Mouse (Mus musculus) c-Kit-positive CD71-negative TER-119-negative erythroid progenitor cells, embryonic 14.5 days (primary cell): Measurements from ENCODE around the gene Hnmt.
"Not testable (repeated sequence)": the region's sequence is repeated elsewhere in the genome, so short reads cannot be mapped to it uniquely, and the experiment has no call there.

Experiments
- DNase-seq: peaks from one replicate; pipeline ENCODE4 v3.0.0-alpha.2; 2013; ENCODE audit warnings: low read depth

Hnmt gene

DNA sequence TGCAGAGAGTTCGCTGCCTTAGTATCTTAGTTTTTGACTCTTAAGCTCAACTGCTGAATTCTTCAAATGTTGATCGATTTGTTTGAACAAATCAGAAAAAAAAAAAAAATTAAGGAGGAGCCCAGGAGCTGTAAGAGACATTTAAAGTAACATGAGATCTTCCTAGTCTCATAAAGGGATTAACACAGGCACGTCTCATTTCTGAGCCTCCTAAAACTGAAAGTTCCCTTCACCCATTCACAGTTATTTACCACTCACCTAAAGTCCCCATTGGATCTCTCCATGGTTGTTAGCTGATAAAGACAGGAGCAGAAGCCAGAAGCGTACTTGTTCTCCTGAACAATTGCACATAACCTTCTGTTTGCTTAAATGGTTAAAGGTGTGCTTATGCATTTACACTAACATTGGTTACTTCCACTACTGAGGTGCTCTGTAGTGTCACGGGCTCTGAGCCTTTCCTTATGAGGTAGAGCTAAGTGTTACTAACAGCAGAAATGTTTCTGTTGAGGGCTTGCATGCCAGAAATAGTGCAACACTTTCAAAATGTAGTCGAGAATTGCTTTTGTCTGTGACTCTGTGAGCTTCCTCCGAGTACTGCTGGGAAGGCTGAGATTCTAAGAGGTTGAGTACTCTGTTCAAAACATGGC is at the start of gene Hnmt:
Hnmt (minus strand) TSS at position 51 of the 647 bp plus-strand sequence.
- no peak for DNase-seq

DNA sequence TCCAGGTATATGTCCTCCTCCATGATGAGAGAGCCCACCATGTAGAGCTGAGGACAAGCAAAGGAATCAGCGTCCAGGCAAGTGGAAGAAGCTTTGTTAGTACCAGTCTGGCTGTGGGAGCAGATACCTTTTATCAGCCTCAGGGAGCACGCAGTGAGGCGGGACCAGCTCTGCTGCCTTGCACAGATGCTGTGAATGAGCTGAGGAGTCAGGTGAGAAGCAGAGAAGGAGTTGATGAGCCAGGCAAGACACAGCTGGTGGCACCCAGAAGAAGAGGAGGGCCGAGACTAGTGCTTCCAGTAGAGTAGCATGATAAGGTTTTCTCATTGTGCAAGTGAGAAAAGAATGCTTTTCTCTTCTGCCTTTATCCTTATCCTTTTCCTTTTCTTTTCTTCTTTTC is 47.3 kb upstream of the Hnmt start, which contains the start of gene Tbpl2:
Tbpl2 (minus strand) TSS at position 101 of the 400 bp plus-strand sequence.
- no peak for DNase-seq

DNA sequence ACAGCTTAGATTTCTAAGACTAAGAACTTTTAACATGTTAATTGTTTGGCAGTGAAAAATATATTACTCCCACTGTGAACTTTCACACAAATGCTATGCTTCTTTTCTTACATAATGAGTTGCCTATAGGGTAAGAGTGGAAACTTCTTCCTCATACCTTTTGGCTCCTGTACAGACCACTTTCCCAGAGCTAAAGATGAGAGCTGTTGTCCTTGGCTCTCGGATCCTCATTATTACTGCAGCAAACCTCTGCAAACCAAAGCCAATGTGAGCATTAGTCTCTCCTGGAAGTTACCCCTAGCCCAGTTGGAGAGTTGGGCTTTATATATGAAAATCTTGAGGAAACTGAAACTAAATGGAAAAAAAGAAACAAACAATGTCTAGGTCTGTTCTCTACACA is 41.7 kb upstream of the Hnmt start:
- no peak for DNase-seq

DNA sequence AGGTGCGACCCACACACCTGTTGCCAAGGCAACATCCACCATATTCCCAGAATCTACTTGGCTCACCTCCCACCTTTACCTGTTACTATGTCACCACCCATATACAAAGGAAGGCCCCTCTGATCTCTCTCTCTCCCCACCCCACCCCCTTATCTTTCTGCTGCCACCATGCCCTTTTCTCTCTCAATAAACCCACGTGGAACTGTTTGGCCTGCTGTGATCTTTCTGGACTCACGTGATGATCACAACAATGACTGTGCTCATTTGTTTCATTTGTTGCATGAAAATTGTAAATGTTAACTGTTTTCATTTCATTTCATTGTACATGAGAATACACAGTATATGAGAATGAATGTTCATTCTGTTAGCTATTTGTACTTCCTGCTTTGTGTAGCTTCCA is 1.3 kb upstream of the Hnmt start:
- DNase-seq, result no peak

DNA sequence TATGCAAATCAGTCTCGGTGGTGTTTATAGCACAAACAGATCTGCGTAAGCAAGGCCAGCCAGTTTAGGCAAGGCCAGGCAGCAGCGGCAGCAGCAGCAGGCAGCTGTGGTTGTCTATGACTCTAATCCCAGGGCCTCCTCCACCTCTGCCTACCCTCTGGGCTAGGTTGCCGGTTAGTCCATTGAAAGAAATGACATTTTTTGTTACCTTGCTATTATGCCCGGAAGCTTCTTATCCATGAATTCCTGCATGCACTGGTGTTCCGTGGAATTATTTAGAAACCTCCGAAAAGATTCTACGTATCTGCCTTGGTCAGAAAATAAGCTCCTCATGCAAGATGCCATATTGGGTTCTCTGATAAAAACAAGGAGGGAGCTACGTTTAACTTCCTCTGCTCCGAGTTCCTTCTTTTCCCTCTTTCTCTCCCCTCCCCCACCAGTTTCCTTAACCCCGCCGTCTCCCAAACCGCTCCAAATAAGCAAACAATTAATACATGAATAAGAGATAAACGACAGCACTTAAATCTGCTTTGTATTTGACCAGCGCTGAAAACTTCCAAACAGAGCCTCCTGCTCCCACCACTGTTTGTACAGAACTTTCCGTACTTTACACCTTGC is 605 bp downstream of the Hnmt start:
- no peak for DNase-seq

DNA sequence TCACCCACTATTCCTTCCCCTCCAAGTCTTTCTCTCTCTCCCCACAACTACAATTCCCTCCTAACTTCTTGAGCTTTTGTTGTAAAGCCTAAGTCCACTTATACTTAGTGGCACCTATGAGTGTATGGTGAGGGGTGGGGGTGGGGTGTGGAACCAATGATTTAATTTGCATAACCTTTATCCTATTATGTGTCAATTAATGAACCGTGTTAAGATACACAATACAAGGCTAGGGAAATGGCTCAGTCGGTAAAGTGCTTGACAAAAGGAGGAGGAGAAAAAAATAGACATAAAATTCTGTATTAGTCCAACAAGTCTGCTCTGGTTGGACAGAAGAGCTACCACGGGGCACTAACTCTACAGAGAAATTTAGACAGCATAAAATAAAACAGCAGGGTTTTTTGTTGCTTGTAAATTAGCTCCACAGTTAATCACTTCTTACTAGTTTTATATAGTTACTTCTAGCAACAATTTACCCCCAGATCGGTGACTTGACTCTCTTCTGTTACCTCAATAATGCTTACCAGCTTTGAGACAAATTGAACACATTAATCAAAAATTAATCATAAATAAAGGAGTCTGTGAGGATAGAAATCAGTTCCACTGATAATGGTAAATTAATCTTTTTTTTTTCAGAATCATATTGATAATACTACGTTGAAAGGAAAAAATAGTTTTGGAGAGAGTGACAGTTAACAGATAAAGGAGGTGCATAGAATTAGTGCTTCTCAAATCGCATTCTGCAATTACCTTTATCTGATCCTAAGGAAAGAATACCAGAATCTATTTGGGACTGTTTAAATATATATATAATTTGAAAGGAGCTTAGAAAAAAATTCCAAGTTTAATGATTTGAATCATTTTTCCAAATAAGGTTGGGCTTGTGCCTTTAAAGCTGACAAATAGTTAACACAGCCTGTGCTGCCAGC is 1.4 kb downstream of the Hnmt start:
- no peak for DNase-seq

DNA sequence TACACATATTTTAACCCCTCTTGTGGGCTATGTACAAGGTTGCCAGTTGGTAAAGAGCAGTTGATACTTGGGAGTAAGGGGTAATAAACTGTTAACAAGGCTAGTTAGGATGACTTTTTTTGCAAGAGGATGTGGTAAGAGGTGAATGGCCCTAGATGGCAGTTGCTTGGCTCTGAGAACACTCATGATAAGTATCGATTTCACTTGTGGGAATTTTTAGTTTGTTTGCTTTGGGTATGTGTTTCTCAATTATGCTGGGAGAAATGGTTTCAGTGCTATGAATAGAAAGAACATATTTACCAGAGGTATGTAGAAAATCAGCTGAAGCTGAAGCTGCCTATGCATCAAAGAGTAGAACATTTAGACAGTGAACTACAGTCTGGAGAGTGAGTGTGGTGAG is 6.3 kb downstream of the Hnmt start:
- DNase-seq, result no peak

DNA sequence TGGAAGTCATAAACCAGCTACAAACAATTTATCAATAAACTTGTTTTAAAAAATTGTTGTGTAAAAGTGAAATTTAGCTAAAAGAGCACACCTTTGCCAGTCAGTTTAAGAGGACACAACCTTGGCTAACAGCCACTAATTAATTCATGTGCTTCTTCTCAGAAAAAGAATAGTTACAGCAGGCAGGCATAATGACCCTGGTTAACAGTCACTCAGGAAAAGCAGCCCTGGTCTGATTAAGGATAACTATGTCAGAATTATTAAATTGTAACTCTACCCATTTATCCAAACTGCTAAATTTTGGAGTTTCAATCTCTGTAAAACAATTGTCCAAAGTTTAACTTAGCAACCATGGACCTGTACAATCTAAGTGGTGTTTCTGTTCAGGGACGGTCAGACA is 8.7 kb downstream of the Hnmt start:
- no peak for DNase-seq

DNA sequence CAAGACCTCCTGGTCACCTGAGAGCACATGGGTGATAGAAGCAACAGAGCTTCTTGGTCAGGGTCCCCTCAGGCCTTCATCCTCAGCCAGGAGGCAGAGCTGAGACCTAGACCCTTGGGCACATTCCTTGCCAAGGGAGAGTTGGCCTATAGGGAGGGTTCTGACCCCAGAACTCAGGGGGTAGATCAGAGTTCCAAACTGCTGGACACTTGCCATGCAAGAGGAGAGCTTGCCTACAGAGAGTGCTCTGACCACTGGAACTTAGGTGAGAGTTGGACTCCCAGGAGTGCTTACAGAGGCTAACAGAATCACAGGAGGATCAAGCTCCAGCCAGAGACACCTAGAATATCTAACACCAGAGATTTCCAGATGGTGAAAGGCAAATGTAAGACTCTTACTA is 29.8 kb downstream of the Hnmt start:
- not testable (repeated sequence) for DNase-seq

DNA sequence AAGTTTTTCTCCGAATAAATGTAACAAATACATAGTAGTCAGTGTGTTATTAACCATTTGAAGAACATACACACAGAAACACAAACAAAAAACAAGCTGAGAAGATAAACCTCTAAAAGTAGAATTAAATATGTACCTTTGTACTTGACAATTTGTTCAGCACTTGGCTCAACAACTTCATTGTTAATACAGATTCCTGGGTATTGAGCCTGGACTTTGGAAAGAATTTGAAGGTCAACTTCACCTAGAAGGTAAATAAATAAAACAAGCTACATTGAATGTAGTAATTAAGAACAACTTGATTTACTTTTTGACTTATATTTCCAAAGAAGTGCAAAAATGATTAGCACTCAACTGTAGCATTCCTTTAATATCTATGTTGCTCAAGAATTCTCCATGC is 30.2 kb downstream of the Hnmt start:
- DNase-seq, result no peak

DNA sequence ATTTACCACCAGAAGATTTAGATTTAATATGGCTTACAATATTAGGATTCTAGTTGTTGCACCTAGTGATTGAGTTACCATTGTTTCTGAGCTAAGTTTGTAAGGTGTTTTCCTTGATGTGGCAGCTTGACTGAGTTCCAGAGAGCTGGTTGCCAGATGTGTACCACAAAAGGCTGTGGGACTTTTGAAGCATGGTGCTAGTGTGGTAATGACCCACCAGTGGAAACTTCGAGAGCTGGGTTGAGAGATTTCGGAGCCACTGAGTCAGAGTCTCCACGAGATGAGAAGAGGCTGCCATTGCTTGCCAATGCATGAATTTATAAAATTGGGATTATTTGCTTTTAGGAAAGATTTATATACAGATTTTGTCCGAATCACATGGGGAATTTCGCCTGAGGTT is 34.2 kb downstream of the Hnmt start:
- no peak for DNase-seq

DNA sequence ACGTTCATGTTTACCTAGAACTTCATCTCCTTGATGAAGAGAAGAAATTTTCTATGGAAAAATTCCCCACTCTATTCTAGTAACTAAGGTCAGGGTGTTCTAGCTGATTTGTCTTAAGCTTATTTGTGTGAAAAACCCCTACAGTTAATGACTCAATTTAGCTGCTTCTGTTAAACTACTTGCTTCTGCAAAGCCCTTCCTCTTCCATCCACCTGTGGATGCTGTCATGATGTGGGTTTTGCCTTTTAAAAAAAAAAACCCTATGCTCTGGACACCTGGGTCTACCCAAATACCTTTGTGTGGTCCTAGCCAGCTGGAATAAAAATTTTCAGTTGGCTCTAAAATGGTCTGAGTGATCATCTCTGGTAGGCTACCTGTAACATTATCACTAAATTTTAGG is 49.9 kb downstream of the Hnmt start:
- DNase-seq, result no peak

DNA sequence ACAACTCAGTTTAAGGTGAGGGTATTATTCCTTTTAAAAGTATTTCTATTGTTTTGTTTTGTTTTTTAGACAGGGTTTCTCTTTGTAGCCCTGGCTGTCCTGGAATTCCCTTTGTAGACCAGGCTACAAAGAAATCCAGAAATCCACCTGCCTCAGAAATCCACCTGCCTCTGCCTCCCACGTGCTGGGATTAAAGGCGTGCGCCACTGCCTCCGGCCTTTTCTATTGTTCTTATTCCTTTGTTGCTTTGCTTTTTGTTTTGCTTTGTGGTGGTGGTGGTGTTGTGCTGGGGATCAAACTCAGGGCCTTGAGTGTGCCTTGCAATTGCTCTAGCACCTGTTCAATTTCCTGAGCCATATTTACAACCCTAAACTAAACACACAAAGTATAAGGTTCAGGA is 50.4 kb downstream of the Hnmt start:
- no peak for DNase-seq

DNA sequence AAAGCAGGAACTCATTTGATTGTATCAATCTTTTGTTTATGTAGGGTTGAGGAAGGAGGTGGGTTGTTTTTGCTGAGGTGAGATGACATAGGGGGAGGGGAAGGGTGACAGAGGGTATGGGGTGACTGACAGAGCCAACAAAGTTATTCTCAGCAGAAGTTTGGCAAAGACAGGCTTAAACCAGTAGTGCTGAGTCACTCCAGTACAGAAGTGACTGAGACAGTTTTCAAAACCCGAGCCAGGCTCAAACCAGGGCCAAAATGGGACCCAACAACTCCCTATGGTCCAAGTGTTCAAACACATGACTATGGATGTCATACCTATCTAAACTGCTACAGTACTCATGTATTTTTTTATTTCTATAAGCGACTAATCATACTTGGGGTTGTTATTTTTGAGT is 52.4 kb downstream of the Hnmt start:
- no peak for DNase-seq

DNA sequence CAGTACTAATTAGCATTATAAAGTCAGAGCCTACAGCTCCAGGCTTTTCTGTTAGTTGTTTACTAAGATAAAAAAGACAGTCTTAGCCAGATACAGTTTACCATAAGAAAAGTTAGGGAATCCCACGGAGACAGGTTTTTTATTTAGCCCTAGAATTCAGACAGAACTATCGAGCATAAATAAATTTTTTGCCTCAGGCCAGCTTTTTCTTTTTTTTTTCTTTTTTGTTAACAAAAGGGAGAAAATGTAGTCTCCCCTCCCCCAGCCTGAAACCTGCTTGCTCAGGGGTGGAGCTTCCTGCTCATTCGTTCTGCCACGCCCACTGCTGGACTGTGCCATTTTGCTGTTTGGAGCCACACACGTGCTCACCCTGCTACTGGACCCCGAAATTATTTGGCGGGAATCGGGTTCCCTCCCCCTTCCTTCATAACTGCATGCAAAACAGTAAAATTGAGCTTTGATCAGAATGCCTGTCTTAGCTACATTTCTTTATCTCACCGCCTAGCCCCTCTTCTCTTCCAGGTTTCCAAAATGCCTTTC is 59.1 kb downstream of the Hnmt start:
- not testable (repeated sequence) for DNase-seq

DNA sequence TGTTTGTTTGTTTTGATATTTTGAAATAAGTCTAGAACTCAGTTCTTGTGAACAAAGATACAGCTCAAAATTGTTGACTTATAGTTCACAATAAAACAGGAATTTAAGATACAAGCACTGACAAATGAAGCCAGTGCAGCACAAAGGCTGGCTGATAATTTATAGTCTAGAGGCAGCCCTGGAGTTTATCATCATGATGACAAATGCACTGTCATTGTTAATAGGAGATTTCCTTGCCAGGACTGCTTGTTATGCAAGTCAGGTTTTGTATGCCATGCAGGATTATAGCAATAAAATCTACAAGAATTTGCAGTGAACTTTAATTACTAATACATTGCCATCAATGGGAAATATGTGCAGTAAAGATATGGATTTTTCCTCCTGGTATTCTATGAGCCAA is 61.9 kb downstream of the Hnmt start:
- DNase-seq, result no peak

DNA sequence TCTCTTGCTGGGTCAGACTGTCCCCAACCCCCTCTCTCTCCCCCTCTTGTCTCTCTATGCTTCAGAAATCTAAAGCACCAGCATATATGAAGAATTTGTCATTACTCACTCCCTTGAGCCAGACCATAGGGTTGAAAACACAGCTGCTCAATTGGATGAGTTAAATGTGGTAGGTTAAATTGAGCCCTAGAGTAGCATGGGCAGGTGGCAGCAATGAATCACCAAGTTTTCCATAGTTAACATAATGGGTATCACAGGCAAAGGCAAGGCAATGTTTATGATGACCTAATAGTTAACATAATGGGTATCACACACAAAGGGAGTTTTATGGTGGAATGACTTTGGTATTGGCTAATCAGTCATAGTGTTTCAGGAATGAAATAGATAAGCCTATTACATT is 65.9 kb downstream of the Hnmt start:
- DNase-seq, result no peak

DNA sequence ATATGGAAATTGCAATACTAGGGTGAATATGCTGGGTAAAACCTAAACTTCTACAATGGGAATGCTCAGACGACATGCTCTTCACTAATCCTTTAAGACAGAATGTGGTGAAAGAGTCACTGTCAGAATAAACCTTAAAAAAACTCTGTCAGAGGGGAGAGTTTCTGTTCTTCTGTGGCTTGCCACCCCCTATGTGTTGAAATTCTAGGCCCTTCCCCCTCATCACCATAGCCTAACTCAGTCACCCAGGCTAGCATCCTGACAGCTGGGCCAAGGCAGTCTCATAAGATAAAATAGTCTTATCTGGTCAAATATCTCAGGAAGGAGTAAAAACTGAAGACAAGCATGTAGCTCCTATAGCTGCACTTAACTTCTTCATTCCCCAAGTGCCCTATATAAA is 66.3 kb downstream of the Hnmt start:
- no peak for DNase-seq

DNA sequence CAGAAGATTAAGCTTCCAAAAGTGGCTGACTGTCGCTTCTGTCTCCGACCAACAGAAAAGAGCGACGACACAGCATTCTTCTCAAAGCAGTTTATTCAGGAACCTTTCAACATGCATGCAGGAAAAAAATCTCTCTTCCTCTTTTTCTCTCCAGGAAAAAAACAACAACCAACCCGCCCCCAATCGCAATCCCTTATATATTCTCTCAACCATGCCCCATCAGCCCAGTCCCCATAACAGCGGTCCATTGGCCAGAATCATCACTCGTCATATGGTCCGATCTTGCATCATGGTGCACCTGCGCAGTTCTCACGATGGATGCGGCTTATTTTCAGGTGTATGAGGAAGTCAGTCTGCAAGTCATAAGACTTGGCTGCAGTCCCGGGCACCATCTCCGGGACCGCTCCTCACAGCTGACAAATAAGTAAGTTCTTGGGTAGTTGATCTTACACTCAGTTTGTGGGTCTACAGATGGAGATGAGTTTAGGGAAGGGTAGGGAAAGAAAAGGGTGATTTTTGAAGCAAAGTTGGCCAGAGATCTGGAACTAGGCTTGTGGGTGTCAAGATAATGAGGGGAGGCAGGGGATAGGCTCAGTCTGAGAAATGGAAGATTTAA is 88.4 kb downstream of the Hnmt start:
- not testable (repeated sequence) for DNase-seq
